Mouse (Mus musculus) kidney, postnatal 0 days (tissue): ENCODE measurements around the gene Kctd19. TPM values are rescaled to one million over a fixed set of nuclear protein-coding genes. Genes with fewer than 3 reads are reported as not detected.

Source experiments
- ATAC-seq: fragments of 200-750 bp; cut with Nextera tagmentation; replicated peaks from 2 replicates; pipeline ENCODE4 v1.8.0; 2017; ENCODE audit warnings: low read depth, moderate number of reproducible peaks, moderate TSS enrichment, moderate library complexity; ENCODE audit not compliant: low FRiP score
- DNase-seq: peaks from one replicate; pipeline ENCODE4 v3.0.0-alpha.2; 2016; ENCODE audit warnings: low spot score
- H3K27ac ChIP-seq: fragments of 300-500 bp; sonication (generic); 2 replicates; pipeline ENCODE4 v1.5.1; 2014; ENCODE audit warnings: mild to moderate bottlenecking
- H3K27me3 ChIP-seq: fragments of 300-500 bp; sonication (generic); 2 replicates; pipeline ENCODE4 v1.6.1; 2014; ENCODE audit warnings: low read length, mixed read lengths; ENCODE audit not compliant: insufficient read depth
- H3K36me3 ChIP-seq: fragments of 300-500 bp; sonication (generic); 2 replicates; pipeline ENCODE4 v1.6.1; 2014; ENCODE audit warnings: low read length, mixed read lengths; ENCODE audit not compliant: insufficient read depth
- H3K4me1 ChIP-seq: fragments of 300-500 bp; sonication (generic); replicated peaks from 2 replicates; pipeline ENCODE4 v1.6.1; 2014; ENCODE audit warnings: antibody characterized with exemption, low read length, mixed read lengths; ENCODE audit not compliant: insufficient read depth
- H3K4me2 ChIP-seq: fragments of 300-500 bp; sonication (generic); 2 replicates; pipeline ENCODE4 v1.6.1; 2014; ENCODE audit warnings: mild to moderate bottlenecking, low read length, moderate library complexity, mixed read lengths
- H3K4me3 ChIP-seq: fragments of 300-500 bp; sonication (generic); replicated peaks from 2 replicates; pipeline ENCODE4 v1.5.1; 2014; ENCODE audit warnings: low read depth, low read length
- H3K9ac ChIP-seq: fragments of 300-500 bp; sonication (generic); 2 replicates; pipeline ENCODE4 v1.6.1; 2014; ENCODE audit warnings: low read depth, low read length
- H3K9me3 ChIP-seq: fragments of 300-500 bp; sonication (generic); replicated peaks from 2 replicates; pipeline ENCODE4 v1.6.1; 2016; ENCODE audit warnings: low read length, inconsistent platforms, mixed read lengths
- CTCF ChIP-seq: IDR thresholded peaks from 2 replicates; pipeline ENCODE4 v1.5.1; 2016; ENCODE audit warnings: antibody characterized with exemption, low read depth, mild to moderate bottlenecking, moderate library complexity
- WGBS: fragments of 180-500 bp; shearing (Covaris S2); extraction: QIAGEN DNeasy Blood & Tissue Kit; methylation state at CpG from one replicate; pipeline ENCODE4 v1.1.7; 2014; 5-methylcytosine and 5-hydroxymethylcytosine counted together
- polyA plus RNA-seq: library from polyadenylated mRNA; unstranded; fragments of >200 nt; fragmentation: Nextera tagmentation; extraction: Ambion mirVana; gene quantifications from 2 replicates; pipeline ENCODE4 v1.2.1, GENCODE M21; 2015

Kctd19 gene
- polyA plus RNA-seq, 1 experiment from 2014 or later = not detected

DNA sequence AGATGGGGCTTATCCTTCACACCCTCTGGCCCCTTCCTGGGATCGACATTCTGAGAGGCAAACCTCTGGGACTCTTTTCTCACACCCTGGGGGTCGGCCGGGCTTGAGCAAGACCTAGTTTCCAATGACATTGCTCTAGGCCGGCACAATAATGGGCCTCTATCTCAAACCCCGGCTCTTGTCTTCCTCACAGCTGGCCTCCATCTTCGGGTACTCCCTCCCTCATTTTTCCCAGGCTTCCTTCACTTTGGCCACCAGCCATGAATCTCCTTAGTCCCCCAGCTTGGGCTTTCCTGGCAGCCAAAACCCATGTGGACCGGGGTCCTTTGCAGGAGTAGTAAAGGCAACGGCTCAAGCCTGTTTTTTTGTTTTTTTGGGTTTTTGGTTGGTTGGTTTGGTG, 71.9 kb downstream of the Kctd19 start:
- TF ChIP-seq CTCF = no peak
- DNase-seq = peak; percentile 75
- 38% methylated on average over 8 of the region's 8 CpGs for WGBS
- Histone ChIP-seq H3K4me3 (no peak overlapping the region), H3K27me3 (no peaks in the 10 kb centered on the region), H3K27ac (peak overlapping the region; percentile 57), H3K9ac (no peak overlapping the region), H3K36me3 (peaks cover 13% of the 10 kb centered on the region; the same call in 1 of the 2 replicates), H3K4me1 (peaks cover 13% of the 10 kb centered on the region; the same call in 1 of the 2 replicates), H3K9me3 (no peaks in the 10 kb centered on the region), H3K4me2 (no peak overlapping the region)
- no peak for ATAC-seq

GRCm38 (mm10) chr8:105339886-105340635, 73.2 kb downstream of the Kctd19 start:
- no peak overlapping the region for H3K9ac ChIP-seq
- no peak overlapping the region for H3K4me3 ChIP-seq
- WGBS = 65% methylated on average over 6 of the region's 6 CpGs
- H3K27me3 ChIP-seq = no peaks in the 10 kb centered on the region
- peaks cover under 1% of the 10 kb centered on the region; the same call in 1 of the 2 replicates for H3K4me1 ChIP-seq
- no peak overlapping the region for H3K4me2 ChIP-seq
- no peak for ATAC-seq
- no peak for TF ChIP-seq CTCF
- H3K27ac ChIP-seq = no peak overlapping the region
- peaks cover 24% of the 10 kb centered on the region; the same call in 1 of the 2 replicates for H3K36me3 ChIP-seq
- H3K9me3 ChIP-seq = no peaks in the 10 kb centered on the region
- DNase-seq = no peak

DNA sequence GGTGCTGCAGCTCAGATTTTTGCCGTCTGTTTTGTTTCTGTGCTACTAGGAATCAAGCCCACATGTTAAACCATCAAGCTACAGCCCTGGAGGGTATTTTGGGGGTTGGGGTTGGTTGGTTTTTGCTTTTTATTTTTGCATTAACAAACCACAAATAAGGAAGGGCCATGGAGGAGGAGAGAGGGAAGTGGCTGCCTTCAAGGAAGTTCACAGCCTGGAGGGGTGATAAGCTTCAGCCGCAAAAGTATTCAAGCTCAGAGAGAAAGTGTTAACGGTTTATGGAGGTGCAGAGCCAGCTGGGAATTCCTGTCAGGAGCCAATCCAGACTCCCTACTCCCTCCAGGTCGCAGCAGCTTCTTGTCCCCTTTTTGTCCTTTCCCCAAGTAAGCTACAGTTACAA, 74.3 kb downstream of the Kctd19 start:
- H3K36me3 ChIP-seq = peaks cover 29% of the 10 kb centered on the region
- DNase-seq (no peak), ATAC-seq (no peak)
- no peak for TF ChIP-seq CTCF
- 30% methylated on average over 4 of the region's 4 CpGs for WGBS
- H3K4me1 ChIP-seq = no peaks in the 10 kb centered on the region; the same call in 1 of the 2 replicates
- no peaks in the 10 kb centered on the region for H3K9me3 ChIP-seq
- no peaks in the 10 kb centered on the region for H3K27me3 ChIP-seq
- H3K27ac ChIP-seq = no peak overlapping the region
- no peak overlapping the region for H3K4me3 ChIP-seq
- no peak overlapping the region for H3K9ac ChIP-seq
- no peak overlapping the region for H3K4me2 ChIP-seq

- peaks cover 46% of the 10 kb centered on the region for H3K36me3 ChIP-seq
- H3K9me3 ChIP-seq = no peaks in the 10 kb centered on the region
- H3K4me3 ChIP-seq = no peak overlapping the region
- ATAC-seq = peak; percentile 24; the same call in 1 of the 2 replicates
- no peak overlapping the region for H3K4me2 ChIP-seq
- TF ChIP-seq CTCF = no peak
- H3K27me3 ChIP-seq = no peaks in the 10 kb centered on the region
- H3K27ac ChIP-seq = no peak overlapping the region
- no peak overlapping the region for H3K9ac ChIP-seq
- 65% methylated on average over 32 of the region's 32 CpGs for WGBS
- DNase-seq = no peak
- no peaks in the 10 kb centered on the region; the same call in 1 of the 2 replicates for H3K4me1 ChIP-seq
These were observed 76.8 kb downstream of the Kctd19 start for GRCm38 (mm10) chr8:105336373-105337130.

Other genes starting within 250 kb of the Kctd19 start
- 59.6 and 59.7 TPM in 2 replicates for gene Cbfb, start 242.8 kb downstream of the Kctd19 start, polyA plus RNA-seq
- gene D230025D16Rik, start 188.4 kb downstream of the Kctd19 start, polyA plus RNA-seq = 19.2 and 20.6 TPM in 2 replicates
- gene B3gnt9, start 158.3 kb downstream of the Kctd19 start, polyA plus RNA-seq = 7.5 and 7.7 TPM in 2 replicates
- 21.8 and 24.2 TPM in 2 replicates for gene Tradd, start 148.9 kb downstream of the Kctd19 start, polyA plus RNA-seq
- gene Fbxl8, start 148.9 kb downstream of the Kctd19 start, polyA plus RNA-seq = 1.8 and 2.4 TPM in 2 replicates
- gene Hsf4, start 143.7 kb downstream of the Kctd19 start, polyA plus RNA-seq = 0.12 TPM in 1 of 2 replicates, not detected in the other
- gene Nol3, start 137.4 kb downstream of the Kctd19 start, polyA plus RNA-seq = 0.29 and 0.68 TPM in 2 replicates
- 5.5 and 6.2 TPM in 2 replicates for gene 4931428F04Rik, start 123.6 kb downstream of the Kctd19 start, polyA plus RNA-seq
- 15.9 and 18.5 TPM in 2 replicates for gene Exoc3l, start 117.4 kb downstream of the Kctd19 start, polyA plus RNA-seq
- 55.2 and 57.9 TPM in 2 replicates for gene E2f4, start 115.8 kb downstream of the Kctd19 start, polyA plus RNA-seq
- gene Elmo3, start 107.9 kb downstream of the Kctd19 start, polyA plus RNA-seq = 15.5 and 17.4 TPM in 2 replicates
- 5.2 and 5.6 TPM in 2 replicates for gene Lrrc29, start 87.2 kb downstream of the Kctd19 start, polyA plus RNA-seq
- 134 and 140 TPM in 2 replicates for gene Tmem208, start 87.1 kb downstream of the Kctd19 start, polyA plus RNA-seq
- 1.8 and 2.3 TPM in 2 replicates for gene Fhod1, start 65.5 kb downstream of the Kctd19 start, polyA plus RNA-seq
- gene Slc9a5, start 64.7 kb downstream of the Kctd19 start, polyA plus RNA-seq = 1.3 and 1.4 TPM in 2 replicates
- 0.31 and 0.33 TPM in 2 replicates for gene Plekhg4, start 40.2 kb downstream of the Kctd19 start, polyA plus RNA-seq
- gene Lrrc36, start 69 bp upstream of the Kctd19 start, polyA plus RNA-seq = 0.15 and 0.34 TPM in 2 replicates
- gene Tppp3, start 58.0 kb upstream of the Kctd19 start, polyA plus RNA-seq = 15.6 and 19.4 TPM in 2 replicates
- 28.0 and 30.5 TPM in 2 replicates for gene Zdhhc1, start 83.4 kb upstream of the Kctd19 start, polyA plus RNA-seq
- 42.4 and 44.8 TPM in 2 replicates for gene Hsd11b2, start 105.3 kb upstream of the Kctd19 start, polyA plus RNA-seq
- 112 and 122 TPM in 2 replicates for gene Atp6v0d1, start 152.5 kb upstream of the Kctd19 start, polyA plus RNA-seq
- gene Ripor1, start 191.8 kb upstream of the Kctd19 start, polyA plus RNA-seq = 40.9 and 44.4 TPM in 2 replicates
- gene Ctcf, start 223.1 kb upstream of the Kctd19 start, polyA plus RNA-seq = 85.5 and 89.4 TPM in 2 replicates
- 0.61 and 1.2 TPM in 2 replicates for gene Agrp, start 223.9 kb upstream of the Kctd19 start, polyA plus RNA-seq